Mouse (Mus musculus): ENCODE measurements at regions not wholly inside any gene's neighbourhood (a gene's known extent, or its start where the extent isn't known, plus 50 kb on each side); places are given as distances from the start of the nearest gene placed in this dataset.

DNA sequence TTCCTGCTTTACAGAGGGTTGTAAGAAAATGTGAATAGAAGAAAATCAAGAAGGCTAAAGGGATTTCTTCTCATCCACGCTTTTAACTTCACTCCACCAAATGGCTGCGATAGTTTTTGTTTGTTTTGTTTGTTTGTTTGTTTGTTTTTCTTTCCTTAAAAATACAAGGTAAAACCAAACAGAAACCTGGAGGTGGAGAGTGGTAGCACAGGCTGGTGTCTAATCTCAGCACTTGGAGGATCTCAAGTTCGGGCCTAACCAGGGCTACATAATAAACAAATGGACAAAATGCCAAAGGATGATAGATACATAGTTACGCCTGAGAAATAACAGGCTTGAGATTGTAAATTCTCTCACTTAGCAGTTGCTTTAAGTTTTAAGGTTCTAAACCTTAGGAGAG lies 50.8 kb upstream of the Mboat1 start:
- DNase-seq (ENCODE audit: low spot score), result no peak

- DNase-seq (ENCODE audit: low spot score), result peak; percentile 87
These were observed 51.3 kb upstream of the Mboat1 start for GRCm38 (mm10) chr13:30085005-30085404.

GRCm38 (mm10) chr13:30084386-30084785 lies 51.9 kb upstream of the Mboat1 start:
- no peak for DNase-seq (ENCODE audit: low spot score)

- DNase-seq (ENCODE audit: low spot score), result no peak
These were observed 52.3 kb upstream of the Mboat1 start for GRCm38 (mm10) chr13:30083949-30084348.

DNA sequence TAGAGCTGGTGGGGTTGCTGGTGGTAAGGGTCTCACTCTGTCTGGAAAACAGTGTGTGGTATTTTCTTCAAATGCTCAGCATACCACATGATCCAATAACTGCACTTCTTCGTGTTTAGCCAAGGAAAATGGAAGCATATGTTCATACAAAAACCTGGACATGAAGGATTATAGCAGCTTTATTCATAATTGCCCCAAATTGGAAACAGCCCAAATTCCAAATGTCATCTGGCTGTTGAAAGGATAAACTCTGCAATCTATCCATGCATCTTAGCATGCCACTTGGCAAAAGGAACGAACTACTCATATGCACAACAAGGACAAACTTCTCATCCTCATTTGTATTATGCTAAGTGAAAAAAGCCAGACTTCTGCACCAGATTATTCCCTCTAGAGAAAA lies 53.5 kb upstream of the Mboat1 start:
- no peak for DNase-seq (ENCODE audit: low spot score)

DNA sequence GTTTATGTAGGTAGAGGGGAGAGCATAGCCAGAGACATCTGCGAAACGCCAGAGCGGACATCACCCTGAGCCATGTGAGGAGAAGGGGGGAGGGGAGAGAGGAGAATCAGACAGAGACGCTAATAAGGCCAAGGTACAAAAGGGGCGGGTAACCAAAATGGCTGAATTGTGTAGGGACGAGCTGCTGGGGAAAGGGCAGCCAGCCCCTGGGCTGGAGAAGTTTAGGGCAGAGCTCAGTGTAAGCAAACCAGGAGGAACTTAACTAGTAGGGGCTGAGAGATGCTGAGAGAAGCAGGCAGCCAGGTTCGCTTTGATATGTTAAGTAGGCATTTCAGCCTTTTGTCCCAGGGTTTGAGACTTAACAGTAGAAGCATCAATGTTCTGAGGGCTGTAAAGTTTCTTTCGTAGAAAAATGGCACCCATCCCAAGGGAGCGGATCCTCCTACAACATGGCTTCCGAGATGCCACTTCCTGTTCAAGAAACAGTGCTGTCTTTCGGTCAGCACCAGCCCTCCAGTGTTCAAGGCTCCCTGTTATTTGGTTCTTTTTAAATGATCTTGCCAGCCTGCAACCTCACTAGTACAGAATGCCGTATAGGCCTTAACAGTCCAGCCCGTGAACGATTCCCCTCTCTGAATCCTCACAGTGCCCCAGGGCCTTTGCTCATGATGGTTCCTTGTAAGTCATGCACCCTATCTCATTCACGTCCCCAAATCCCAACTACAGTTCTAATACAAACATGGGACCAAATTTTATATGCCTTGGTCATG lies 55.4 kb upstream of the Mboat1 start:
- DNase-seq (ENCODE audit: low spot score), result no peak

DNA sequence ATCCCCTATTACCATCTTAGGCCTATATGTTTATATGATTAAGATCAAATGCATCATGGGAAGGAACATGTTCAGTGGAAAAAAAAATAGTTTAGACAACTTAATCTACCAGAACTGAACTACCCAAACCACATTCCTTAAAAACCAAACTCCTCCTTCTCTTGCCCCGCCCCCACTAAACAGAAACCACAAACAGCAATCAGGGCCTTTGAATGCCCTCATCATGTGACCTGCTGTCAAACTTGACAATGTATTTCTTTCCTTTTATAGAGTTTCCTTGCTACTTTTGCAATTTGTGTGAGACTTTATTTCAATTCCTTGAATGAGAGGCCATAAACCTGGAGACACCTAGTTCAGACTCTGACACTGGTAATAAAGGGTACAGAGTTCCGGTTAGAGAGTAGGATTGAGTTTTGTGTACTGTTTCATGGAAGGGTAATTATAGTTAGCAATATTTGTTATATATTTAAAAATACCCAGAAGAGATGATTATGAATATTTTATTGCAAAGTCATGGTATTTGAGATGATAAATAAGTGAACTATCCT lies 61.7 kb upstream of the Mboat1 start:
- DNase-seq (ENCODE audit: low spot score), result no peak

- no peak for DNase-seq (ENCODE audit: low spot score)
These were observed 62.2 kb upstream of the Mboat1 start for GRCm38 (mm10) chr13:30074069-30074468.

GRCm38 (mm10) chr13:30069397-30069796 lies 66.9 kb upstream of the Mboat1 start:
- DNase-seq (ENCODE audit: low spot score), result no peak

DNA sequence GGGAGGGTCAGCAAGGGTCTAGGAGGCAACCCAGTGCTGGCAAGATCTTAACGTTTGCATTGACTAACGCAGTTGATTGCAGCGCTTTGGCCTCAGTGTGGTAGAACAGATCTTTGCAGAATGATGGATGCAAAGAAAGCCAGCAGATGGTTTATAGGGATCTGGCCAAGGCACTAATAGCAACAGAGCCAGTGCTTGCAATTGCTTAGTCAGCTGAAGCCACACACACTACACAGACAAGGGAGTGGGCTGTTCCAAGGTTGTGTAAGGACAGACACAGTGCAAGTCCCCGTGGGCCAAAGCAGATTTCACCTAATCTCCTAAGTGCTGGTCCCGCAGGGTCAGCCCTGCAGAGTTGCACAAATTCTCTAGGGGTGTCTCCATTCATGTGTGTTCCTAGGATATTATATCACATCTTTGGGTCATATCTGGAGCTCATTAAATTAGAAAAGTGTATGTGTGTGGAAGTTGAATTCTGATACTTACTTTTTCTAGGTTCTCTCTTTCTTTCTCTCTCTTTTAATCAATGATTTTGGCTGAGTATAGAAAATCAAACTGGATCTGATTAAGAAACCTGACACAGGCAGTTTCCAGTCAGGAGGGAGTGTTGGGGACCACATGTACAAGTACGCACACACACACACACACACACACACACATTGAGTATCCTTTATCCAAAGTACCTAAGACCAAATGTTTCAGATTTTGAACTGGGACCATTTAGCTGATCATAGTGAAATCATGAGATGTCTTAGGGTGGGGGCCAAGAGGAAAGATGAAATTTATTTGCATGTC lies 68.5 kb upstream of the Mboat1 start:
- no peak for DNase-seq (ENCODE audit: low spot score)

DNA sequence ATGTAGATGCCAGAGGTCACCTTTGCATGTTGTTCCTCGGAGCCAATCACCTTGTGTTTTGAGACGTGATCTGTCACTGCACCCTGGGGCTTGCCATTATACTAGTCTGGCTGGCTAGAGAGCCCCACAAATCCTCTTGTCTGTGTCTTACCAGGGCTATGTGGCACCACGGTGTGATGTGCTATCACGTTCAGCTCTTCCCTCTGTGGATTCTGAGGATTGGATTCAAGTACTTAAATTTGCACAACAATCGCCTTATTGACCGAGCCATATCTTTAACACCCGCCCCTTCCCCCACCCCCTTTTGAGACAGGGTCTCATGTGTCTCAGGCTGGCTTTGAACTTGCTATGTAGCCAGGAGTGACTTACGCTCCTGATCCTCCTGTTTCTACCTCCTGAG lies 70.8 kb upstream of the Mboat1 start:
- no peak for DNase-seq (ENCODE audit: low spot score)

GRCm38 (mm10) chr13:30063741-30064140 lies 72.5 kb upstream of the Mboat1 start:
- DNase-seq (ENCODE audit: low spot score), result no peak

GRCm38 (mm10) chr13:30062285-30062684 lies 74.0 kb upstream of the Mboat1 start:
- DNase-seq (ENCODE audit: low spot score), result no peak

DNA sequence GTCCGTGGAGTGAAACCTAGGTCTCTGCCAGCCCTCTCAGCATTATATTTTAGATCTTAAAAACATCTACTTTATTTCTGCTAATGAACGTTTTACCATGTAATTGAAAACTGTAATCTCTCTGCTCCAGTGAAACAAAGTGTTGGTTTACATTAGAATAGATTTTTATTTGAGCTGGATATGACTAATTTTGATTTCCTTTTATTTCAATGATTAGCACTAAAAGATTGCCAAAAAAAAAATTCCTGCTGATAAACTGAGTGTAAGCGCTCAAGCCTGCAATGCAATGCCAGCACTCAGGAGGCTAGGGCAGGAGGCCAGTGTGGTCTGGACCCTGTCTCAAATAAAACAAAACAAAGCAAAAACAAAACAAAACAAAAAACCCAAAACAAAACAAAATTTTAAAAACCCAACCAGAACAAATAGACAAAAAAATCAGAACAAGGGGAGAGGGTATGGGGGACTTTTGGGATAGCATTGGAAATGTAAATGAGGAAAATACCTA lies 69.3 kb upstream of the E2f3 start:
- DNase-seq (ENCODE audit: low spot score), result no peak

DNA sequence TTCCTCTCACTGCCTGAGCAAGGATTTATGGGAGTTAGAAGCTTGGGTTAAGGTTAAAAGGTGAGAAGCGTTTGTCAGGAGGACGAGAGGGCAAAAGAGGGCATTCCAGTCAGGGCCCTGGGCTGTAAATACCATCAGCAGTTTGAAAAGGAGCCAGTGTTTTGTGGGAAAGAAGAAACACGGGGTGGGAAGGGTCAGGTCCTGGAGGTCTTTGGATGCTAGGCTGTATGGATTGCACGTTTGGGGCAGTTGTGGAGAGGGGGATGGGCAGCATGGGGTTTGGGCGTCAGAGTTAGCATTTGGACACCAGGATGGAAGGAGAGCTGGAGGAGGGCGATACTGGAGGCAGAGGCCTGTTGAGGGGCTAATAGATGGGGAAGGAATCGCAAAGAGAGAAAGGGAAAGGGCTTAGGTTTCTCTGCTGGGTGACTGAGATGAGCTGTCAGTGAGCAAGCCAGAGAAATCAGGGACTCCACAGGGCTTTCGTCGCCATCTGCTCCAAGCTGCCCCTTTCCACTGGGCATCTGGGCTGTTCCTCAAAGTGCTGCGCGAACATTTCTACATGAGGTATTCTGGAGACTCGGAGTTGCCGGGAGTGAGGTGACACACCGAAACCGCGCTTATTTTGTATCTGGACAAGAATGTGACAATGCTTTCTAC lies 66.2 kb upstream of the E2f3 start:
- no peak for DNase-seq (ENCODE audit: low spot score)

GRCm38 (mm10) chr13:30050745-30051508 lies 65.1 kb upstream of the E2f3 start:
- no peak for DNase-seq (ENCODE audit: low spot score)

DNA sequence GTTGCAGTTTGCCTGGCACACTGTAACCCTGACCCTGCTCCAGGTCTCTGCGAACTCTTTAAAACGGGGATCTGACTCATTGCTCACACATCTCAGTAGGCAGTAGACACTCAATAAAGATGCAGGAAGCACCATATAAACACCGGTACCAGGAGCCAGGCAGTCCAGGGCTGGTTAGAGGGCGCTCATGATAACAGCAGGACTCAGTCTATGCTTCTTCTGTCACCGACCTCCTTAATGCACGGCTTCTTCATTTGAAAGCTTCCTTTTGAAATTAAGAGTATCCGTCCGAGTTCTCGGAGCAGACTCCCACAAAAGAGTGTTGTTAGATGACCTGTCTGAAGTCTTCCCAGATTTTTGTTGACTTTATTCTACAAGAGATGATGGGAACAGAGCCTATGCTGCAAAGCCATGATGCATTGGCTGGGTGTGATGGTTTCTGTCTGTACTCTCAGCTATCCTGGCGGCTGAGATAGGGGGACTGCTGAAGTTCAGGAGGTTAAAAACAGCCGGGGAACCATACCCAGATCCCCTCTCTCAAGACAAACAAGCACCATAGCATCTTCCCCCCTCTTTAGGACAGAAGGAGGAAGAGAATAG lies 62.5 kb upstream of the E2f3 start:
- DNase-seq (ENCODE audit: low spot score), result peak; percentile 6

- DNase-seq (ENCODE audit: low spot score), result no peak
These were observed 60.8 kb upstream of the E2f3 start for GRCm38 (mm10) chr13:30046504-30047169.

GRCm38 (mm10) chr13:30046061-30046460 lies 60.2 kb upstream of the E2f3 start:
- DNase-seq (ENCODE audit: low spot score), result no peak

- no peak for DNase-seq (ENCODE audit: low spot score)
These were observed 59.4 kb upstream of the E2f3 start for GRCm38 (mm10) chr13:30045225-30045624.

All from gastrocnemius, adult 18-20 months (tissue).